Mouse (Mus musculus) liver (tissue): ENCODE measurements at regions not wholly inside any gene's neighbourhood (a gene's known extent, or its start where the extent isn't known, plus 50 kb on each side); places are given as distances from the start of the nearest gene placed in this dataset.
A peak's percentile ranks its signal among the peaks of the same experiment; 100 is the strongest.

Experiments
- DNase-seq: peaks from one replicate; pipeline ENCODE4 v3.0.0-alpha.2; 2020; ENCODE audit warnings: mixed read lengths

GRCm38 (mm10) chr5:64401737-64402136 is 245.6 kb downstream of the Tbc1d1 start:
- no peak for DNase-seq

- DNase-seq, result no peak
These were observed 247.2 kb downstream of the Tbc1d1 start for GRCm38 (mm10) chr5:64403077-64403981.

- DNase-seq, result no peak
These were observed 247.9 kb downstream of the Tbc1d1 start for GRCm38 (mm10) chr5:64403982-64404345.

GRCm38 (mm10) chr5:64404512-64404911 is 248.4 kb downstream of the Tbc1d1 start:
- no peak for DNase-seq

- no peak for DNase-seq
These were observed 252.8 kb downstream of the Tbc1d1 start for GRCm38 (mm10) chr5:64408938-64409337.

GRCm38 (mm10) chr5:64410621-64411020 is 254.5 kb downstream of the Tbc1d1 start:
- DNase-seq, result no peak

GRCm38 (mm10) chr5:64414519-64414918 is 258.4 kb downstream of the Tbc1d1 start:
- no peak for DNase-seq

GRCm38 (mm10) chr5:64419395-64419794 is 263.3 kb downstream of the Tbc1d1 start:
- DNase-seq, result no peak

GRCm38 (mm10) chr5:64422787-64423587 is 266.9 kb downstream of the Tbc1d1 start:
- DNase-seq, result no peak

- DNase-seq, result no peak
These were observed 272.7 kb downstream of the Tbc1d1 start for GRCm38 (mm10) chr5:64428822-64429221.

- no peak for DNase-seq
These were observed 274.4 kb downstream of the Tbc1d1 start for GRCm38 (mm10) chr5:64430501-64430900.

- DNase-seq, result peak; percentile 33
These were observed 275.5 kb downstream of the Tbc1d1 start for GRCm38 (mm10) chr5:64431624-64432023.

- DNase-seq, result no peak
These were observed 277.7 kb downstream of the Tbc1d1 start for GRCm38 (mm10) chr5:64433786-64434185.

GRCm38 (mm10) chr5:64435491-64435890 is 279.4 kb downstream of the Tbc1d1 start:
- DNase-seq, result peak; percentile 94

GRCm38 (mm10) chr5:64435958-64436357 is 279.9 kb downstream of the Tbc1d1 start:
- no peak for DNase-seq

GRCm38 (mm10) chr5:64437720-64438119 is 281.6 kb downstream of the Tbc1d1 start:
- DNase-seq, result no peak

- DNase-seq, result peak; percentile 62
These were observed 282.5 kb downstream of the Tbc1d1 start for GRCm38 (mm10) chr5:64438446-64439134.

GRCm38 (mm10) chr5:64447847-64448246 is 291.7 kb downstream of the Tbc1d1 start:
- DNase-seq, result no peak

- no peak for DNase-seq
These were observed 296.7 kb downstream of the Tbc1d1 start for GRCm38 (mm10) chr5:64452668-64453334.

GRCm38 (mm10) chr5:64459807-64460206 is 303.7 kb downstream of the Tbc1d1 start:
- DNase-seq, result no peak

- DNase-seq, result no peak
These were observed 304.8 kb downstream of the Tbc1d1 start for GRCm38 (mm10) chr5:64460891-64461290.

GRCm38 (mm10) chr5:64461592-64461991 is 305.5 kb downstream of the Tbc1d1 start:
- DNase-seq, result no peak

GRCm38 (mm10) chr5:64462411-64462810 is 306.3 kb downstream of the Tbc1d1 start:
- no peak for DNase-seq
